Mouse (Mus musculus): ENCODE results near the gene Hvcn1.

DNA sequence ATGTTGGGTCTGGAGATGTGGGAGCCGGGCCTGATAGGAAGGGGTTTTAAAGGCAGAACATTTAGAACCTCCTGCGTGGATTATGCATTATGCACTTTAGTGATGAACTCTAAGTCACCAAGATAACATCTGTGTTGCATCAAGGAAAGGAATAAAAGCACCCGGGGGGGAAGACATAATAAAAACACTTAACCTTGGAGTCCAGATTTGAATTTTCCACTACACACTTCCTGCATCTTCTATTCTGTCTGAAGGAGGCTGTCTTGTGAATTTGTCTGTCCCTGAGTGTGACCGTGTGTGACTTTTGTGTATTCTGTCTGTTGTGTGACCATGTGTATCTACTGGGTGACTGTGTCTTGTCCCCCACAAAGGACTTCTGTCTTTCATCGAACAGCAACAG is 25.4 kb downstream of the Hvcn1 start:
- TF ChIP-seq POLR2A (IDR thresholded peaks at IDR 0.05; ENCODE audit: borderline replicate concordance, low read depth, low read length) (no peak), CTCF (IDR thresholded peaks at IDR 0.05; ENCODE audit: low read depth, low read length) (no peak)
